Mouse (Mus musculus) intestine, postnatal 0 days (tissue): Measurements from ENCODE around the gene Samd11. TPM values are rescaled to one million over a fixed set of nuclear protein-coding genes. Genes with fewer than 3 reads are reported as not detected.

Experiments used
- ATAC-seq: fragments of 200-750 bp; cut with Nextera tagmentation; 2 replicates; pipeline ENCODE4 v1.8.0; 2017; ENCODE audit warnings: mild to moderate bottlenecking, moderate TSS enrichment, moderate library complexity
- H3K27ac ChIP-seq: fragments of 300-500 bp; sonication (generic); 2 replicates; pipeline ENCODE4 v1.5.1; 2014; ENCODE audit warnings: mild to moderate bottlenecking, low read depth, low read length, moderate library complexity
- H3K27me3 ChIP-seq: fragments of 300-500 bp; sonication (generic); replicated peaks from 2 replicates; pipeline ENCODE4 v1.6.1; 2014; ENCODE audit warnings: low read length, mixed read lengths; ENCODE audit not compliant: control insufficient read depth, insufficient read depth
- H3K36me3 ChIP-seq: fragments of 300-500 bp; sonication (generic); 2 replicates; pipeline ENCODE4 v1.6.1; 2014; ENCODE audit warnings: mild to moderate bottlenecking, moderate library complexity; ENCODE audit not compliant: control insufficient read depth, insufficient read depth
- H3K4me1 ChIP-seq: fragments of 300-500 bp; sonication (generic); replicated peaks from 2 replicates; pipeline ENCODE4 v1.6.1; 2014; ENCODE audit warnings: antibody characterized with exemption, low read length, mixed read lengths; ENCODE audit not compliant: control insufficient read depth, insufficient read depth
- H3K4me2 ChIP-seq: fragments of 300-500 bp; sonication (generic); replicated peaks from 2 replicates; pipeline ENCODE4 v1.6.1; 2014; ENCODE audit warnings: low read depth, mild to moderate bottlenecking, moderate library complexity
- H3K4me3 ChIP-seq: fragments of 300-500 bp; sonication (generic); 2 replicates; pipeline ENCODE4 v1.5.1; 2014; ENCODE audit warnings: low read depth, low read length
- H3K9ac ChIP-seq: fragments of 300-500 bp; sonication (generic); 2 replicates; pipeline ENCODE4 v1.6.1; 2014; ENCODE audit warnings: mild to moderate bottlenecking, low read depth, low read length
- H3K9me3 ChIP-seq: fragments of 300-500 bp; sonication (generic); 2 replicates; pipeline ENCODE4 v1.6.1; 2016; ENCODE audit warnings: mixed run types; ENCODE audit not compliant: control insufficient read depth
- CTCF ChIP-seq: sonication (generic); IDR thresholded peaks from 2 replicates; pipeline ENCODE4 v1.5.1; 2016; ENCODE audit warnings: low read depth, mild to moderate bottlenecking, control low read depth, antibody characterized with exemption, moderate library complexity
- WGBS: fragments of 180-500 bp; shearing (Covaris S2); extraction: QIAGEN DNeasy Blood & Tissue Kit; methylation state at CpG from one replicate; pipeline ENCODE4 v1.1.7; 2014; 5-methylcytosine and 5-hydroxymethylcytosine counted together
- microRNA-seq: library from miRNA; unstranded; fragments of <30 nt; microRNA quantifications from one replicate; pipeline ENCODE4, GENCODE M21; 2016
- polyA plus RNA-seq: library from polyadenylated mRNA; unstranded; fragments of >200 nt; fragmentation: Nextera tagmentation; extraction: Ambion mirVana; gene quantifications from 2 replicates; pipeline ENCODE4 v1.2.1, GENCODE M21; 2015

The Samd11 gene
- polyA plus RNA-seq, 1 experiment from 2014 or later = 0.18 TPM

- peak; percentile 52 for ATAC-seq
- 1% methylated on average over 31 of the region's 39 CpGs for whole genome bisulfite sequencing
- H3K27me3 ChIP-seq = peaks cover 25% of the 10 kb centered on the region
- TF ChIP-seq CTCF = no peak
- peak within 1 kb of the TSS; percentile 77 for H3K4me2 ChIP-seq
- H3K4me3 ChIP-seq = peak within 1 kb of the TSS; percentile 49
- no peaks in the 10 kb centered on the region for H3K36me3 ChIP-seq
- 0 out of 2 replicates have a peak within 1 kb of the TSS, but pooled peaks have one; percentile 35 for H3K27ac ChIP-seq
- H3K9ac ChIP-seq = peak within 1 kb of the TSS; percentile 47
- H3K9me3 ChIP-seq = no peaks in the 10 kb centered on the region
- 0 out of 2 replicates have a peak, but pooled peaks cover 2% of the 10 kb centered on the region for H3K4me1 ChIP-seq
These were observed 52.5 kb downstream of the Samd11 start, which contains the start of gene AW011738 for GRCm38 (mm10) chr4:156203001-156203412. TSS of gene AW011738 (plus strand) at chr4:156203304.

- Histone ChIP-seq H3K4me2 (peak overlapping the region; percentile 77), H3K4me1 (0 out of 2 replicates have a peak, but pooled peaks cover 2% of the 10 kb centered on the region), H3K27me3 (peaks cover 25% of the 10 kb centered on the region), H3K9me3 (no peaks in the 10 kb centered on the region), H3K36me3 (no peaks in the 10 kb centered on the region), H3K9ac (no peak overlapping the region), H3K4me3 (peak overlapping the region; percentile 49), H3K27ac (0 out of 2 replicates have a peak overlapping the region, but pooled peaks have one; percentile 17)
- no peak for ATAC-seq
- TF ChIP-seq CTCF = no peak
- 37% methylated on average over 12 of the region's 12 CpGs for WGBS
These were observed 53.0 kb downstream of the Samd11 start for GRCm38 (mm10) chr4:156202462-156202893.

GRCm38 (mm10) chr4:156200623-156201475 is 54.6 kb downstream of the Samd11 start, which contains the start of gene Isg15:
TSS of gene Isg15 (minus strand) at chr4:156200818.
- Histone ChIP-seq H3K9me3 (no peaks in the 10 kb centered on the region), H3K4me3 (peak within 1 kb of the TSS; percentile 20), H3K4me2 (peak within 1 kb of the TSS; percentile 54), H3K4me1 (peaks cover 7% of the 10 kb centered on the region; the same call in 1 of the 2 replicates), H3K27me3 (peaks cover 25% of the 10 kb centered on the region), H3K27ac (peak within 1 kb of the TSS; percentile 16; the same call in 1 of the 2 replicates), H3K9ac (0 out of 2 replicates have a peak within 1 kb of the TSS, but pooled peaks have one; percentile 22), H3K36me3 (no peaks in the 10 kb centered on the region)
- no peak for ATAC-seq
- TF ChIP-seq CTCF = no peak
- WGBS = 50% methylated on average over 10 of the region's 10 CpGs

- ATAC-seq = peak; percentile 92
- peak overlapping the region; percentile 83 for H3K9ac ChIP-seq
- H3K27ac ChIP-seq = peak overlapping the region; percentile 97
- H3K36me3 ChIP-seq = no peaks in the 10 kb centered on the region
- H3K4me3 ChIP-seq = peak overlapping the region; percentile 83
- peaks cover 9% of the 10 kb centered on the region; the same call in 1 of the 2 replicates for H3K27me3 ChIP-seq
- peak; percentile 64 for TF ChIP-seq CTCF
- no peaks in the 10 kb centered on the region for H3K9me3 ChIP-seq
- peak overlapping the region; percentile 98 for H3K4me2 ChIP-seq
- 0% methylated on average over 26 of the region's 26 CpGs for WGBS
- peaks cover 7% of the 10 kb centered on the region; the same call in 1 of the 2 replicates for H3K4me1 ChIP-seq
These were observed 57.6 kb downstream of the Samd11 start for GRCm38 (mm10) chr4:156197829-156198205.

- peaks cover 5% of the 10 kb centered on the region; the same call in 1 of the 2 replicates for H3K4me1 ChIP-seq
- no peaks in the 10 kb centered on the region for H3K36me3 ChIP-seq
- H3K9me3 ChIP-seq = no peaks in the 10 kb centered on the region
- 1% methylated on average over 49 of the region's 88 CpGs for WGBS
- H3K27me3 ChIP-seq = peaks cover 4% of the 10 kb centered on the region; the same call in 1 of the 2 replicates
- peak within 1 kb of the TSS; percentile 97 for H3K27ac ChIP-seq
- ATAC-seq = peak; percentile 78
- H3K4me3 ChIP-seq = peak within 1 kb of the TSS; percentile 83
- H3K4me2 ChIP-seq = peak within 1 kb of the TSS; percentile 98
- TF ChIP-seq CTCF = no peak
- peak within 1 kb of the TSS; percentile 83 for H3K9ac ChIP-seq
These were observed 58.2 kb downstream of the Samd11 start, which contains the start of gene Agrn for GRCm38 (mm10) chr4:156197131-156197828. TSS of gene Agrn (minus strand) at chr4:156197488.

Small RNAs within 50 kb of the gene (microRNA-seq; reads per million reads assigned to microRNA genes)
- gene Mir7658 = 2.2 reads per million

Other genes starting within 250 kb of the Samd11 start
- 0.14 and 0.35 TPM in 2 replicates for gene Tnfrsf4, start 241.8 kb downstream of the Samd11 start, polyA plus RNA-seq
- 0.55 and 0.56 TPM in 2 replicates for gene Tnfrsf18, start 229.5 kb downstream of the Samd11 start, polyA plus RNA-seq
- 2.1 and 2.6 TPM in 2 replicates for gene Ttll10, start 196.2 kb downstream of the Samd11 start, polyA plus RNA-seq
- gene 9430015G10Rik, start 145.7 kb downstream of the Samd11 start, polyA plus RNA-seq = 3.4 and 3.5 TPM in 2 replicates
- gene Rnf223, start 125.1 kb downstream of the Samd11 start, polyA plus RNA-seq = not detected in 2 replicates
- gene Agrn, start 58.2 kb downstream of the Samd11 start, polyA plus RNA-seq = 15.1 and 17.7 TPM in 2 replicates
- gene Isg15, start 54.8 kb downstream of the Samd11 start, polyA plus RNA-seq = 36.0 and 40.5 TPM in 2 replicates
- gene AW011738, start 52.4 kb downstream of the Samd11 start, polyA plus RNA-seq = 0.85 and 0.93 TPM in 2 replicates
- 0.39 and 0.47 TPM in 2 replicates for gene Perm1, start 39.8 kb downstream of the Samd11 start, polyA plus RNA-seq
- 8.3 and 8.6 TPM in 2 replicates for gene Plekhn1, start 20.8 kb downstream of the Samd11 start, polyA plus RNA-seq
- gene Noc2l, start 19.6 kb downstream of the Samd11 start, polyA plus RNA-seq = 19.9 and 20.4 TPM in 2 replicates
- not detected in 2 replicates for gene Vmn2r-ps159, start 75.4 kb upstream of the Samd11 start, polyA plus RNA-seq